Mouse (Mus musculus) G1E (cell line): ENCODE measurements around the gene Rabif.

Experiments
- CTCF ChIP-seq: IDR thresholded peaks from 2 replicates; pipeline ENCODE4 v1.5.1; 2012; ENCODE audit warnings: low read depth, low read length, inconsistent platforms, mixed read lengths
- TAL1 ChIP-seq: conservative IDR thresholded peaks from 2 replicates; pipeline ENCODE4 v1.6.1; 2012; ENCODE audit warnings: low read depth, low read length, inconsistent platforms, mixed read lengths

DNA sequence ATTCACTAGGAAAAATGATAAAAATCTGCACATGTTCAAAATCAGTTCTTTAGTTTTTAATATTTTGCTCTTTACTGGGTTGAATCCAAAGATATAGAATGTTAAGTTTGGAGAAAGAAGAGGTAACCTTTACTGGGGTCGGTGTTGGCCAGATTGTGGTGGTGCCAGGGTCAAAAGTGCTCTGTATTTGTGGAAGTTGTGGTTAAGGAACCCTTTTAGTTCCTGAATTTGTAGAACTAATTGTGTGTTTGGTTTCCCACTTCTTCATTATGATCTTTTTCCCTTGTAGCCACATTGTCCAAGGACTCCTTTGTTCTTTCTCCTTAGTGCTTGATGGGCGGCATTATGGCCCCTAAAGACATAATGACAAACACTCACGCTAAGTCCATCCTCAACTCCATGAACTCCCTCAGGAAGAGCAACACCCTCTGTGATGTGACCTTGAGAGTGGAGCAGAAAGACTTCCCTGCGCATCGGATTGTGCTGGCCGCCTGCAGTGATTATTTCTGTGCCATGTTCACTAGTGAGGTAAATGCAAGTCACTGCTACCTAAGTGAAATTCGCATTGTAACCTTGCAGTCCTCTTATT lies 36.2 kb upstream of the Rabif start:
- no peak for TF ChIP-seq CTCF
- no peak for TF ChIP-seq TAL1
